Mouse (Mus musculus) CD4-positive, CD25-positive, alpha-beta regulatory T cell, adult 2 months (primary cell): Measurements from ENCODE around the gene Sct.
A peak's percentile ranks its signal among the peaks of the same experiment; 100 is the strongest.
"Not testable (repeated sequence)": the region's sequence is repeated elsewhere in the genome, so short reads cannot be mapped to it uniquely, and the experiment has no call there.

Experiments
- DNase-seq: peaks from one replicate; pipeline ENCODE4 v3.0.0-alpha.2; 2012; ENCODE audit warnings: low read depth, low spot score

Gene Sct

DNA sequence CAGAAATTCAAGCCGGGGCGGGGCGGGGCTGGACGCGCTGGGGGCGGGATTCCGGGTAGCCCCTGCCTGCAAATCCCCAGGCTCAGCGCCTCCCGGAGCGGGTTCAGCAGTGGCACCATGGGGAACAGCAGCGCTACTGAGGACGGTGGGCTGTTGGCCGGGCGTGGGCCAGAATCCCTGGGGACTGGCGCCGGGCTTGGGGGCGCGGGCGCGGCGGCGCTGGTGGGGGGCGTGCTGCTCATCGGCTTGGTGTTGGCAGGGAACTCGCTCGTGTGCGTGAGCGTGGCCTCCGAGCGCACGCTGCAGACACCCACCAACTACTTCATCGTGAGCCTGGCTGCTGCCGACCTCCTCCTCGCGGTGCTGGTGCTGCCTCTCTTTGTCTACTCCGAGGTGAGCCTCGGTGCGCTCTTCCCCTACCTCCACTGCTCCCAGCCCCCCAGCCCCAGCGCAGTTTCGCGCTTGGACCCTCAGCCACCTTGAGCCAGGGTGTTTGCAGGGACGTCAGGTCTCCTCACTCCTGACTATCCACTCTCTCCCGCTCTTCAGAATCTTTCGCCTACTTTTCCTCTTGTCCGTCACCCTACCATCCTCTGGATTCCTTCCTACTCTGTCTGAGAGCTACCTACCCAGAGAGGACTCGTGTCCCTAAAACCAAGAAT is 13.1 kb upstream of the Sct start, which contains the start of gene Drd4:
TSS of gene Drd4 (plus strand) at position 86 of the 662 bp plus-strand sequence.
- no peak for DNase-seq

- DNase-seq, result no peak
Measured at GRCm38 (mm10) chr7:141288042-141288441, 9.1 kb upstream of the Sct start.

- DNase-seq, result no peak
Measured at GRCm38 (mm10) chr7:141282756-141283155, 3.8 kb upstream of the Sct start.

- DNase-seq, result no peak
Measured at GRCm38 (mm10) chr7:141281442-141281841, 2.5 kb upstream of the Sct start.

GRCm38 (mm10) chr7:141277701-141278678 is 943 bp downstream of the Sct start:
- DNase-seq, result no peak

- DNase-seq, result no peak
Measured at GRCm38 (mm10) chr7:141276546-141276945, 2.4 kb downstream of the Sct start, which contains the start of gene Cdhr5. Gene Cdhr5 (minus strand): TSS chr7:141276786.

DNA sequence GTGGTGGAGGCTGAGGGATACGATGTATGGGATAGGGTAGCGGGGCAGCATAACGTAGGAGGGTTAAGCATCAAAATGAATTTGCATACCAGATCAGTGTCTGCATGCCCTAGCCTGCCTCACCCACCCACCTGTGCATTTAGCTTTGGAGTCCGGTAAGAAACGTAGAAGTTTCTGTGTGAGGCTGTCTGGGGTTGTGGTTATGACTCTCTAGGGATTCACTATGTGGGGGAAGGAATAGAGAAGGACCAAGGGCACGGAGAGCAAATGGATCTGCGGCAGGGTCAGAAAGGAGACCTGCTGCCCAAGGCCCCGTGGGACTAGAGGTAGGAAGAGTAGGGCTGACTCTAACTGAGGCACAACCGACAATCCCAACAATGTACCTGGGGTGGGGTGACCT is 3.6 kb downstream of the Sct start:
- DNase-seq, result no peak

GRCm38 (mm10) chr7:141270631-141271030 is 8.3 kb downstream of the Sct start:
- no peak for DNase-seq

DNA sequence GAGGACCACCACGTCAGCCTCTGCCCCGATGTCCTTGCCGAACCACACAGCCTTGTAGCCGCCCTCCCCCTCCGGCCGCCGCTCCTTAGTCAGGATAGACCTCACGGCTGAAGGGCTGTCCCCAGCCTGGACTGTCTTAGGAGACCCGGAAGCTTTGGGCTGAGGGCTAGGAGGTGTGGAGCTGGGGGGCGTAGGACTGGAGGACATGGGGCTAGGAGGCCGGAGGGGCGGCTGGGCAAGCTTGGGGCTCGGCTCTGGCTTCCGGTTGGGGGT is 9.7 kb downstream of the Sct start:
- no peak for DNase-seq

GRCm38 (mm10) chr7:141268466-141269272 is 10.3 kb downstream of the Sct start:
- DNase-seq, result peak; percentile 47

GRCm38 (mm10) chr7:141265739-141266561 is 13.0 kb downstream of the Sct start, which contains the start of gene Irf7:
Gene Irf7 (minus strand): TSS chr7:141266481.
- DNase-seq, result peak; percentile 92

DNA sequence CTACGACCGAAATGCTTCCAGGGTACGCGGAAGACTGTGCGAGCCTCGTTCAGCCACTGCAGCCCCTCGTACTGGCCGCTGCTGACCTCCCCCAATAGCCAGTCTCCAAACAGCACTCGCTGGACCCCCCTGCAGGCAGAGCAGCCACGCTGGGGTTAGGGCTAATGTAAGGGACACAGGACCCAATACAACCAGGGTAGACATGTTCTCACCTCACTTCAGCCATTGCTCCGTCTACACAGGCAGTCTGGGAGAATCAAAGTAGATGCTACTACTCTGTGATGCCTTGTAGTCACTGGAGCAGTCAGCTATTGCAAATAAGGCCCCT is 13.6 kb downstream of the Sct start:
- peak; percentile 52 for DNase-seq

GRCm38 (mm10) chr7:141264761-141265410 is 14.0 kb downstream of the Sct start:
- peak; percentile 79 for DNase-seq

GRCm38 (mm10) chr7:141264041-141264700 is 14.8 kb downstream of the Sct start:
- DNase-seq, result no peak

DNA sequence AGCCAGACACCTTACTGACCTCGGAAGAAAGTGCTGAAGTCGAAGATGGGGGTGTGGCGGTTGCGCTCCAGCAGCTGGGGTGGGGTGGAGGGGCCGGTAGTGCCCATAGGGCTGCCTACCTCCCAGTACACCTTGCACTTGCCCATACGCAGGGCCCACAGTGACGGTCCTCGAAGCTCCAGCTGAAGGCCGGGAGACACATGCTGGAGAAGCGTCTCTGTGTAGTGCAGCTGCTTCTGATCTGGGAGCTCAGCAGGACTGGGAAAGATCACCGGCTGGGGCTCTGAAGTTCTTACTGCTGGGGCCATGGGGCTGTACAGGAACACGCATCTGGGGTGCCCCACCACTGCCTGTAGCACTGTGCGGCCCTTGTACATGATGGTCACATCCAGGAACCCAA is 15.3 kb downstream of the Sct start:
- DNase-seq, result no peak

- no peak for DNase-seq
Measured at GRCm38 (mm10) chr7:141261480-141261879, 17.5 kb downstream of the Sct start.

DNA sequence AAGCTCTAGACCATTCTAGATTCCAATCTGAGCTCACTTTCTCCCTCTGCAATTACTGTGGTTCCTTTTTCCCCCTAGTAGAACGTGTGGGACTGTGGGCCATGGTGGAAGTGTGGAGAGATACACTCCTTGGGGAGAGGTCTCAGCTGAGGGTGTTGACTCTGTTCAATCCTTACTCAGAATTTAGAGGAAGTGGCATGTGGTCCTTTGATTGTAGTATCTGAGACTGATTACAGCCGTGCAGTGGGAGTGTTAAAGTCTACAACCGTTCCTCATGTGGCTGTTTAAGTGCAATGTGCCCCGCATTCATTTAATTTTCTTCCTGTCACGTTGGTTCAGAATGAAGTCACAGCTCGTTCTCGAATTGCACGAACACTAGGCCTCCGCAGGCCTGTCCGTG is 22.8 kb downstream of the Sct start:
- no peak for DNase-seq

DNA sequence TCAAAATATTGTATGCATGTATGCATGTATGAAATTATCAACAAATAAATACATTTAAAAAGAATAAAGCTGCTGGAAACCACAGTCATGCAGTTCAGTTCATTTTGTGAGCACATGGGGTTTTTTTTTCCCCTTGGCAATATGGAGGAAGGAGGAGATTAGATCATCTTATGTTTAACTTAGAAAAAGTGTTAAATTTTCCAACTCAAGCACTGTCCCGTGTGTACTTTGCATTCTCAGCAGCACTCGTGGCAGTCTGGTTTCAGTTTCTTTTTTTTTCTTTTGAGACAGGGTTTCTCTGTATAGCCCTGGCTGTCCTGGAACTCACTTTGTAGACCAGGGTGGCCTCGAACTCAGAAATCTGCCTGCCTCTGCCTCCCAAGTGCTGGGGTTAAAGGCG is 28.4 kb downstream of the Sct start:
- DNase-seq, result not testable (repeated sequence)

- no peak for DNase-seq
Measured at GRCm38 (mm10) chr7:141231551-141231950, 47.4 kb downstream of the Sct start.

DNA sequence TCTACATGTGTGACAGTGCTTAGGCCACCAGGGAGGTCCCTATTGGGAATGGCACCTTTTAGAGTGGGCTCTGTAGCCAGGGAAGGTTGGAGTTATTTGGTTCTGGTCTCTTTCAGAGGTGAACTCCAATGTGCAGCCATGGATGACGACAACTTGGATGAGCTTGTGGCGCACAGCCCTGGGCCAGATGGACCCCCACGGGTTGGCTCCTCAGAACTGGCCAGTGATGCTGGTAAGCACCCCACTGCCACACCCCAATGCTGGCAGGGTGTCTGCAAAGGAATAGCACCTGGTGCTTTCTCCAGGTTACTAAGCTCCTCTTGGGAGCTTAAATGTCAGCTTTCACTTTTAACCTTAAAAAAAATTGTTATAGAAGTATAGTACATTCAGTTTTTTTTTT is 47.8 kb downstream of the Sct start:
- no peak for DNase-seq
